Mouse (Mus musculus): ENCODE measurements at regions not wholly inside any gene's neighbourhood (a gene's known extent, or its start where the extent isn't known, plus 50 kb on each side); places are given as distances from the start of the nearest gene placed in this dataset.
A peak's percentile ranks its signal among the peaks of the same experiment; 100 is the strongest.

GRCm38 (mm10) chr17:72997301-72997921 lies 79.3 kb downstream of the Lbh start:
- no peak for DNase-seq (ENCODE audit: low read depth, low spot score)
- Histone ChIP-seq H3K27ac (ENCODE audit: control insufficient read depth, low read depth, low read length) (no peak overlapping the region), H3K4me1 (ENCODE audit: control insufficient read depth in 1 of 2, insufficient read depth in 2 of 2, low read length in 2 of 2) (no peaks in the 10 kb centered on the region), H3K36me3 (ENCODE audit: control insufficient read depth in 1 of 2, insufficient read depth in 2 of 2, low read length in 2 of 2) (no peaks in the 10 kb centered on the region), H3K79me2 (ENCODE audit: control insufficient read depth, insufficient read depth, low read length, poor library complexity) (no peaks in the 10 kb centered on the region), H3K27me3 (ENCODE audit: control insufficient read depth in 1 of 2, insufficient read depth in 2 of 2, low read length in 2 of 2) (no peaks in the 10 kb centered on the region), H3K9me3 (replicated peaks; ENCODE audit: insufficient read depth, low read length) (no peaks in the 10 kb centered on the region), H3K4me3 (ENCODE audit: control insufficient read depth in 1 of 2, insufficient read depth in 1 of 2, low read depth in 2 of 2, low read length in 2 of 2) (no peak overlapping the region), H3K9ac (ENCODE audit: control insufficient read depth, low read depth, low read length, poor library complexity, severe bottlenecking) (no peak overlapping the region)
- TF ChIP-seq MXI1 (IDR thresholded peaks at IDR 0.05; ENCODE audit: low read depth, low read length), result no peak
- no peak for TF ChIP-seq UBTF (IDR thresholded peaks at IDR 0.05; ENCODE audit: borderline replicate concordance, insufficient read depth, low read depth, low read length)
- TF ChIP-seq GATA1 (IDR thresholded peaks at IDR 0.05; ENCODE audit: low read depth, low read length), result no peak
- TF ChIP-seq ZMIZ1 (IDR thresholded peaks at IDR 0.05; ENCODE audit: low read depth, low read length), result no peak
- TF ChIP-seq ZKSCAN1 (IDR thresholded peaks at IDR 0.05; ENCODE audit: low read depth, low read length), result no peak
- TF ChIP-seq ETS1 (IDR thresholded peaks at IDR 0.05; ENCODE audit: low read depth, low read length), result no peak

- Histone ChIP-seq H3K9me3 (replicated peaks; ENCODE audit: insufficient read depth, low read length) (no peaks in the 10 kb centered on the region), H3K9ac (ENCODE audit: control insufficient read depth, low read depth, low read length, poor library complexity, severe bottlenecking) (no peak overlapping the region), H3K4me3 (ENCODE audit: control insufficient read depth in 1 of 2, insufficient read depth in 1 of 2, low read depth in 2 of 2, low read length in 2 of 2) (no peak overlapping the region), H3K27me3 (ENCODE audit: control insufficient read depth in 1 of 2, insufficient read depth in 2 of 2, low read length in 2 of 2) (no peaks in the 10 kb centered on the region), H3K4me1 (ENCODE audit: control insufficient read depth in 1 of 2, insufficient read depth in 2 of 2, low read length in 2 of 2) (no peaks in the 10 kb centered on the region), H3K36me3 (ENCODE audit: control insufficient read depth in 1 of 2, insufficient read depth in 2 of 2, low read length in 2 of 2) (no peaks in the 10 kb centered on the region), H3K27ac (ENCODE audit: control insufficient read depth, low read depth, low read length) (no peak overlapping the region), H3K79me2 (ENCODE audit: control insufficient read depth, insufficient read depth, low read length, poor library complexity) (no peaks in the 10 kb centered on the region)
- DNase-seq (ENCODE audit: low read depth, low spot score), result no peak
- TF ChIP-seq POLR2AphosphoS5 (IDR thresholded peaks at IDR 0.05; ENCODE audit: borderline replicate concordance, low read depth, low read length) (no peak), BHLHE40 (IDR thresholded peaks at IDR 0.05; ENCODE audit: borderline replicate concordance, low read depth, low read length) (no peak), USF2 (IDR thresholded peaks at IDR 0.05; ENCODE audit: borderline replicate concordance in 1 of 2, insufficient read depth in 1 of 2, low read depth in 1 of 2, low read length in 2 of 2) (no peak), RCOR1 (IDR thresholded peaks at IDR 0.05; ENCODE audit: low read depth, low read length) (no peak), NELFE (IDR thresholded peaks at IDR 0.05; ENCODE audit: low read depth, low read length) (no peak), MXI1 (IDR thresholded peaks at IDR 0.05; ENCODE audit: low read depth, low read length) (no peak), CHD2 (IDR thresholded peaks at IDR 0.05; ENCODE audit: low read length) (no peak), CHD1 (IDR thresholded peaks at IDR 0.05; ENCODE audit: low read depth, low read length) (no peak)
Measured at GRCm38 (mm10) chr17:73005100-73005499, 87.0 kb downstream of the Lbh start.

- Histone ChIP-seq H3K27ac (ENCODE audit: control insufficient read depth, low read depth, low read length) (no peak overlapping the region), H3K4me1 (ENCODE audit: control insufficient read depth in 1 of 2, insufficient read depth in 2 of 2, low read length in 2 of 2) (no peaks in the 10 kb centered on the region), H3K79me2 (ENCODE audit: control insufficient read depth, insufficient read depth, low read length, poor library complexity) (no peaks in the 10 kb centered on the region), H3K4me3 (ENCODE audit: control insufficient read depth in 1 of 2, insufficient read depth in 1 of 2, low read depth in 2 of 2, low read length in 2 of 2) (no peak overlapping the region), H3K9ac (ENCODE audit: control insufficient read depth, low read depth, low read length, poor library complexity, severe bottlenecking) (no peak overlapping the region), H3K27me3 (ENCODE audit: control insufficient read depth in 1 of 2, insufficient read depth in 2 of 2, low read length in 2 of 2) (no peaks in the 10 kb centered on the region), H3K9me3 (replicated peaks; ENCODE audit: insufficient read depth, low read length) (no peaks in the 10 kb centered on the region), H3K36me3 (ENCODE audit: control insufficient read depth in 1 of 2, insufficient read depth in 2 of 2, low read length in 2 of 2) (no peaks in the 10 kb centered on the region)
- DNase-seq (ENCODE audit: low read depth, low spot score), result peak; percentile 3
- TF ChIP-seq CTCF (IDR thresholded peaks at IDR 0.05 in 2 of 3, conservative IDR thresholded peaks at IDR 0.05 in 1 of 3; ENCODE audit: control insufficient read depth in 1 of 3, insufficient read depth in 1 of 3, low read depth in 2 of 3, low read length in 3 of 3, poor library complexity in 1 of 3, severe bottlenecking in 1 of 3) (peak; percentile 28 to 39 (median 35)), MYB (IDR thresholded peaks at IDR 0.05; ENCODE audit: low read depth, low read length) (no peak), SMC3 (IDR thresholded peaks at IDR 0.05; ENCODE audit: low read depth, low read length) (peak; percentile 22; the same call in 1 of the 2 replicates)
Measured at GRCm38 (mm10) chr17:73008901-73009300, 90.8 kb downstream of the Lbh start.

All from MEL (cell line).